In the genomic region with DNA sequence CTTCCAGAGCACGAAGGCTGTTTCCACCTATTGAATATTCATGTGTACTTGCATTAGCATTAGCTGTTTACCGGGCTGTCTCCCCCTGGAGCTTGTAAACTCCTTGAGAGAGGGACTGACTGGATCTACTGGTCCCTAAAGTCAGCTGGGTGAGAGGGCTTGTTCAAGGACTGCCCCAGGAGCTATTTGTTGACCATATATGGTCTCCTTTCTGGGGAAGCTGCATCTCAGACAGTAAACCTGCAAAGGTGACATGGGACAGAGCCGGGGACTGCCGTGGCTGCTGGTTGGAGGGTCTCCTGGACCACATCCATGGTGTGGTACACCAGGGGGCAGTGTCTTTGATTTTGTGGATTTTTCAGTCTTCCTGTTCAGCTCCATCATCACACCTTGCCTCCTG, we compare ENCODE assay signal across 10 mouse cellular contexts. TPM values are rescaled to one million over a fixed set of nuclear protein-coding genes. Genes with fewer than 3 reads are reported as not detected.
DNase-seq lines count a peak whose midpoint lies in the region; ATAC-seq and TF ChIP-seq lines count a peak whose summit lies in the region.
"Had no signal": no experiment of that assay in that cellular context is flagged by ENCODE, and none has a peak within 500 bp of the region (broad histone marks: within the 10 kb centered on the region; RNA-seq: fewer than 3 reads in every experiment).

No protein-coding gene starts in this region.

- no peaks in the 10 kb centered on the region for H3K9me3 ChIP-seq in forebrain, embryonic 12.5 days
- H3K9me3 ChIP-seq in forebrain, embryonic 16.5 days (ENCODE audit: control insufficient read depth, low read length), result no peaks in the 10 kb centered on the region
- H3K9me3 ChIP-seq in lung, embryonic 14.5 days (ENCODE audit: low read depth, low read length), result no peaks in the 10 kb centered on the region
- H3K9me3 ChIP-seq in lung, postnatal 0 days (ENCODE audit: low read length), result no peaks in the 10 kb centered on the region
- no peaks in the 10 kb centered on the region for H3K9me3 ChIP-seq in intestine, embryonic 14.5 days (ENCODE audit: control insufficient read depth, low read length)
- no peaks in the 10 kb centered on the region for H3K9me3 ChIP-seq in stomach, embryonic 15.5 days
- H3K9me3 ChIP-seq: liver, embryonic 15.5 days had no signal

- WGBS in forebrain, embryonic 12.5 days, result 33% methylated on average over 4 of the region's 4 CpGs
- WGBS in forebrain, embryonic 16.5 days, result 33% methylated on average over 4 of the region's 4 CpGs
- WGBS in lung, embryonic 14.5 days, result 14% methylated on average over 4 of the region's 4 CpGs
- 37% methylated on average over 4 of the region's 4 CpGs for WGBS in lung, postnatal 0 days
- WGBS in intestine, embryonic 14.5 days, result 20% methylated on average over 4 of the region's 4 CpGs
- 36% methylated on average over 4 of the region's 4 CpGs for WGBS in stomach, embryonic 15.5 days

- H3K36me3 ChIP-seq in forebrain, embryonic 12.5 days (replicated peaks), result no peaks in the 10 kb centered on the region
- no peaks in the 10 kb centered on the region for H3K36me3 ChIP-seq in forebrain, embryonic 16.5 days (ENCODE audit: control insufficient read depth, insufficient read depth)
- H3K36me3 ChIP-seq in lung, embryonic 14.5 days (ENCODE audit: insufficient read depth), result no peaks in the 10 kb centered on the region
- H3K36me3 ChIP-seq in lung, postnatal 0 days (ENCODE audit: insufficient read depth, low read length), result no peaks in the 10 kb centered on the region
- no peaks in the 10 kb centered on the region for H3K36me3 ChIP-seq in intestine, embryonic 14.5 days (ENCODE audit: control insufficient read depth, insufficient read depth, low read length)
- no peaks in the 10 kb centered on the region for H3K36me3 ChIP-seq in stomach, embryonic 15.5 days
- H3K36me3 ChIP-seq: liver, embryonic 15.5 days had no signal

- H3K27me3 ChIP-seq in forebrain, embryonic 12.5 days, result no peaks in the 10 kb centered on the region
- H3K27me3 ChIP-seq in forebrain, embryonic 16.5 days (replicated peaks; ENCODE audit: control insufficient read depth, insufficient read depth, low read length), result no peaks in the 10 kb centered on the region
- no peaks in the 10 kb centered on the region for H3K27me3 ChIP-seq in lung, embryonic 14.5 days (ENCODE audit: insufficient read depth, low read length)
- no peaks in the 10 kb centered on the region for H3K27me3 ChIP-seq in lung, postnatal 0 days (replicated peaks; ENCODE audit: insufficient read depth, low read length)
- no peaks in the 10 kb centered on the region for H3K27me3 ChIP-seq in intestine, embryonic 14.5 days (replicated peaks; ENCODE audit: control insufficient read depth, insufficient read depth, low read length)
- no peaks in the 10 kb centered on the region for H3K27me3 ChIP-seq in stomach, embryonic 15.5 days (replicated peaks)
- H3K27me3 ChIP-seq: liver, embryonic 15.5 days had no signal

- peaks cover 17% of the 10 kb centered on the region for H3K4me1 ChIP-seq in forebrain, embryonic 12.5 days
- peaks cover 21% of the 10 kb centered on the region for H3K4me1 ChIP-seq in forebrain, embryonic 16.5 days (replicated peaks; ENCODE audit: control insufficient read depth, insufficient read depth, low read length)
- peaks cover 11% of the 10 kb centered on the region for H3K4me1 ChIP-seq in lung, embryonic 14.5 days (ENCODE audit: insufficient read depth)
- H3K4me1 ChIP-seq in lung, postnatal 0 days (ENCODE audit: insufficient read depth, low read depth, low read length), result no peaks in the 10 kb centered on the region
- H3K4me1 ChIP-seq in intestine, embryonic 14.5 days (replicated peaks; ENCODE audit: control insufficient read depth, insufficient read depth, low read length), result peaks cover 22% of the 10 kb centered on the region
- H3K4me1 ChIP-seq in stomach, embryonic 15.5 days, result peaks cover 8% of the 10 kb centered on the region; the same call in 1 of the 2 replicates

- H3K4me2 ChIP-seq in forebrain, embryonic 12.5 days, result no peak overlapping the region; the same call in 1 of the 2 replicates
- H3K4me2 ChIP-seq in forebrain, embryonic 16.5 days (ENCODE audit: low read length), result no peak overlapping the region
- H3K4me2 ChIP-seq in lung, embryonic 14.5 days, result no peak overlapping the region
- no peak overlapping the region for H3K4me2 ChIP-seq in lung, postnatal 0 days (replicated peaks; ENCODE audit: low read depth, low read length)
- no peak overlapping the region for H3K4me2 ChIP-seq in intestine, embryonic 14.5 days (ENCODE audit: low read length)
- H3K4me2 ChIP-seq in stomach, embryonic 15.5 days, result no peak overlapping the region
- H3K4me2 ChIP-seq: liver, embryonic 15.5 days had no signal

- peak overlapping the region; percentile 75 for H3K27ac ChIP-seq in forebrain, embryonic 12.5 days
- no peak overlapping the region for H3K27ac ChIP-seq in forebrain, embryonic 16.5 days (ENCODE audit: low read length)
- peak overlapping the region; percentile 86 for H3K27ac ChIP-seq in lung, embryonic 14.5 days (ENCODE audit: low read depth)
- H3K27ac ChIP-seq in lung, postnatal 0 days (ENCODE audit: low read length), result no peak overlapping the region
- peak overlapping the region; percentile 82 for H3K27ac ChIP-seq in intestine, embryonic 14.5 days (ENCODE audit: low read depth)
- H3K27ac ChIP-seq in stomach, embryonic 15.5 days, result peak overlapping the region; percentile 40; the same call in 1 of the 2 replicates
- H3K27ac ChIP-seq: liver, embryonic 15.5 days had no signal

- no peak for TF ChIP-seq EP300 in lung, postnatal 0 days (IDR thresholded peaks at IDR 0.05)

- H3K4me3 ChIP-seq in forebrain, embryonic 12.5 days (replicated peaks), result no peak overlapping the region
- H3K4me3 ChIP-seq in forebrain, embryonic 16.5 days (replicated peaks; ENCODE audit: low read length), result no peak overlapping the region
- no peak overlapping the region for H3K4me3 ChIP-seq in lung, embryonic 14.5 days (ENCODE audit: low read depth, low read length)
- no peak overlapping the region for H3K4me3 ChIP-seq in lung, postnatal 0 days (ENCODE audit: low read depth, low read length)
- H3K4me3 ChIP-seq in intestine, embryonic 14.5 days (ENCODE audit: low read depth, low read length), result no peak overlapping the region
- H3K4me3 ChIP-seq in stomach, embryonic 15.5 days (replicated peaks), result no peak overlapping the region
- H3K4me3 ChIP-seq: liver, embryonic 15.5 days had no signal

- TF ChIP-seq CTCF in lung, embryonic 14.5 days (IDR thresholded peaks at IDR 0.05; ENCODE audit: low read depth), result peak; percentile 18; the same call in 1 of the 2 replicates
- TF ChIP-seq CTCF in lung, postnatal 0 days (IDR thresholded peaks at IDR 0.05), result no peak

- no peak for ATAC-seq in forebrain, embryonic 12.5 days (ENCODE audit: low FRiP score)
- no peak for ATAC-seq in forebrain, embryonic 16.5 days
- ATAC-seq in lung, embryonic 14.5 days (ENCODE audit: insufficient read depth), result no peak
- ATAC-seq in lung, postnatal 0 days, result no peak
- ATAC-seq in intestine, embryonic 14.5 days (replicated peaks; ENCODE audit: low FRiP score, low TSS enrichment, low read depth), result no peak
- ATAC-seq in stomach, embryonic 15.5 days (ENCODE audit: insufficient read depth, low FRiP score, low read depth), result no peak
- no peak for ATAC-seq in erythroid progenitor cell, adult 5-6 weeks (replicated peaks; ENCODE audit: low FRiP score, poor library complexity, severe bottlenecking)

- peak overlapping the region; percentile 29; the same call in 1 of the 2 replicates for H3K9ac ChIP-seq in forebrain, embryonic 12.5 days
- H3K9ac ChIP-seq in forebrain, embryonic 16.5 days (replicated peaks; ENCODE audit: low read depth, low read length), result no peak overlapping the region
- 0 out of 2 replicates have a peak overlapping the region, but pooled peaks have one; percentile 15 for H3K9ac ChIP-seq in lung, embryonic 14.5 days
- no peak overlapping the region for H3K9ac ChIP-seq in lung, postnatal 0 days (replicated peaks; ENCODE audit: low read depth)
- H3K9ac ChIP-seq in intestine, embryonic 14.5 days (ENCODE audit: low read length), result no peak overlapping the region
- H3K9ac ChIP-seq in stomach, embryonic 15.5 days, result no peak overlapping the region

- DNase-seq in lung, embryonic 14.5 days, result peak; percentile 10
- DNase-seq in lung, postnatal 0 days (ENCODE audit: low spot score), result no peak
- no peak for DNase-seq in intestine, embryonic 14.5 days (ENCODE audit: low spot score)
- no peak for DNase-seq in ovary, postnatal 10 days (ENCODE audit: low spot score)
- DNase-seq: kidney, postnatal 14 days had no signal

RNA-seq across cellular contexts. Expression of gene Tmem222, which starts 5.1 kb away (rescaled TPM):
- polyA plus RNA-seq in forebrain, embryonic 12.5 days (2016; fragmentation: Nextera tagmentation; extraction: Ambion mirVana), result 70.9 and 74.3 TPM in 2 replicates
- 112 and 124 TPM in 2 replicates for polyA plus RNA-seq in forebrain, embryonic 16.5 days (2015; fragmentation: Nextera tagmentation; extraction: Ambion mirVana)
- polyA plus RNA-seq in lung, embryonic 14.5 days (2014; fragmentation: Nextera tagmentation; extraction: Ambion mirVana), result 86.5 and 88.1 TPM in 2 replicates
- polyA plus RNA-seq in lung, postnatal 0 days (2015; fragmentation: Nextera tagmentation; extraction: Ambion mirVana), result 47.2 and 58.1 TPM in 2 replicates
- 84.6 and 89.7 TPM in 2 replicates for polyA plus RNA-seq in intestine, embryonic 14.5 days (2014; fragmentation: Nextera tagmentation; extraction: Ambion mirVana)
- polyA plus RNA-seq in stomach, embryonic 15.5 days (2015; fragmentation: Nextera tagmentation; extraction: Ambion mirVana), result 73.6 and 74.2 TPM in 2 replicates
- 5.0 and 10.1 TPM in 2 replicates for total RNA-seq in erythroid progenitor cell, adult 5-6 weeks (2015; ENCODE audit: low replicate concordance)
- 9.8 and 11.3 TPM in 2 replicates for total RNA-seq in erythroid progenitor cell, adult 5-6 weeks (2017; ENCODE audit: low replicate concordance)

RNA-seq across cellular contexts. Expression of gene Sytl1, which starts 19.7 kb away (rescaled TPM):
- polyA plus RNA-seq in forebrain, embryonic 12.5 days (2016; fragmentation: Nextera tagmentation; extraction: Ambion mirVana), result 0.74 and 0.80 TPM in 2 replicates
- polyA plus RNA-seq in forebrain, embryonic 16.5 days (2015; fragmentation: Nextera tagmentation; extraction: Ambion mirVana), result 0.47 and 0.52 TPM in 2 replicates
- polyA plus RNA-seq in lung, embryonic 14.5 days (2014; fragmentation: Nextera tagmentation; extraction: Ambion mirVana), result 0.73 and 0.84 TPM in 2 replicates
- polyA plus RNA-seq in lung, postnatal 0 days (2015; fragmentation: Nextera tagmentation; extraction: Ambion mirVana), result 3.1 and 3.3 TPM in 2 replicates
- 1.5 and 2.2 TPM in 2 replicates for polyA plus RNA-seq in intestine, embryonic 14.5 days (2014; fragmentation: Nextera tagmentation; extraction: Ambion mirVana)
- polyA plus RNA-seq in stomach, embryonic 15.5 days (2015; fragmentation: Nextera tagmentation; extraction: Ambion mirVana), result 17.0 and 29.0 TPM in 2 replicates
- total RNA-seq in erythroid progenitor cell, adult 5-6 weeks (2015; ENCODE audit: low replicate concordance), result 0.84 TPM in 1 of 2 replicates, not detected in the other
- total RNA-seq in erythroid progenitor cell, adult 5-6 weeks (2017; ENCODE audit: low replicate concordance), result 1.8 TPM in 1 of 2 replicates, not detected in the other

RNA-seq across cellular contexts. Expression of gene Map3k6, which starts 42.0 kb away (rescaled TPM):
- polyA plus RNA-seq in forebrain, embryonic 12.5 days (2016; fragmentation: Nextera tagmentation; extraction: Ambion mirVana), result 1.3 TPM in 2 replicates
- polyA plus RNA-seq in forebrain, embryonic 16.5 days (2015; fragmentation: Nextera tagmentation; extraction: Ambion mirVana), result 2.1 and 2.3 TPM in 2 replicates
- 2.0 and 2.2 TPM in 2 replicates for polyA plus RNA-seq in lung, embryonic 14.5 days (2014; fragmentation: Nextera tagmentation; extraction: Ambion mirVana)
- polyA plus RNA-seq in lung, postnatal 0 days (2015; fragmentation: Nextera tagmentation; extraction: Ambion mirVana), result 7.8 and 18.7 TPM in 2 replicates
- 2.8 and 3.2 TPM in 2 replicates for polyA plus RNA-seq in intestine, embryonic 14.5 days (2014; fragmentation: Nextera tagmentation; extraction: Ambion mirVana)
- 5.0 and 8.6 TPM in 2 replicates for polyA plus RNA-seq in stomach, embryonic 15.5 days (2015; fragmentation: Nextera tagmentation; extraction: Ambion mirVana)
- 4.2 TPM in 1 of 2 replicates, not detected in the other for total RNA-seq in erythroid progenitor cell, adult 5-6 weeks (2015; ENCODE audit: low replicate concordance)
- 8.1 TPM in 1 of 2 replicates, not detected in the other for total RNA-seq in erythroid progenitor cell, adult 5-6 weeks (2017; ENCODE audit: low replicate concordance)

Comparison
In these comparisons a context has a peak if more than half of its experiments do, and no peak if none do; other contexts are left out.
1. H3K27ac ChIP-seq: peak in forebrain, embryonic 12.5 days (single experiment), lung, embryonic 14.5 days (single experiment), intestine, embryonic 14.5 days (single experiment) and stomach, embryonic 15.5 days (single experiment); none in forebrain, embryonic 16.5 days (single experiment) and lung, postnatal 0 days (single experiment).
2. H3K9ac ChIP-seq: peak in forebrain, embryonic 12.5 days (single experiment) and lung, embryonic 14.5 days (single experiment); none in forebrain, embryonic 16.5 days (single experiment), lung, postnatal 0 days (single experiment), intestine, embryonic 14.5 days (single experiment) and stomach, embryonic 15.5 days (single experiment).